Mouse (Mus musculus): Measurements from ENCODE around the gene Bco2. TPM values are rescaled to one million over a fixed set of nuclear protein-coding genes. Genes with fewer than 3 reads are reported as not detected.

The Bco2 gene
- polyA plus RNA-seq, 1 experiment from 2014 or later: 0.15 TPM

DNA sequence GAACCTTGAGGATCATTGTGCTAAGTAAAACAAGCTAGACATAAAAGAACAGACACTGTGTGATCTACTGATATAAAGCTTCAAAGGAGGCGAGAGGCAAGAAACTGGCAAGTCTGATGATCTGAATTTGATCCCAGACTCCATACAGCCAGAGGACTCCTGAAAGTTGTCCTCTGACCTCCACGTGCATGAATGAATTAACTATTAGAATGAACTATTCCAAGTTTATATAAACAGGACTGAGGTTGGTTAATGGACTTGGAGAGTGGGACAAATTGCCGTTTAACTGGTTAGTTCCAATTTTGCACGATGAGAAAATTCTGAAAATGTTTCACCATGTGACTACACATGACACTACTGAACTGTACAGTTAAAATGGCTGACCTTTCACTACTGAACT is 6.0 kb downstream of the Bco2 start:
- Histone ChIP-seq H3K9ac (ENCODE audit: low read depth, low read length) (no peak overlapping the region), H3K27ac (replicated peaks; ENCODE audit: low read depth, low read length) (no peak overlapping the region), H3K4me3 (ENCODE audit: low read depth, low read length) (no peak overlapping the region), H3K27me3 (replicated peaks; ENCODE audit: control insufficient read depth, insufficient read depth, low read length) (no peaks in the 10 kb centered on the region), H3K36me3 (ENCODE audit: control insufficient read depth, insufficient read depth, low read length) (no peaks in the 10 kb centered on the region), H3K9me3 (ENCODE audit: control insufficient read depth, low read length) (no peaks in the 10 kb centered on the region), H3K4me1 (ENCODE audit: control insufficient read depth, insufficient read depth, low read length) (no peaks in the 10 kb centered on the region), H3K4me2 (ENCODE audit: low read depth, low read length) (no peak overlapping the region)
- no peak for ATAC-seq (ENCODE audit: low read depth)
- WGBS: 75% methylated on average over 4 of the region's 4 CpGs
- no peak for DNase-seq (ENCODE audit: low spot score)

DNA sequence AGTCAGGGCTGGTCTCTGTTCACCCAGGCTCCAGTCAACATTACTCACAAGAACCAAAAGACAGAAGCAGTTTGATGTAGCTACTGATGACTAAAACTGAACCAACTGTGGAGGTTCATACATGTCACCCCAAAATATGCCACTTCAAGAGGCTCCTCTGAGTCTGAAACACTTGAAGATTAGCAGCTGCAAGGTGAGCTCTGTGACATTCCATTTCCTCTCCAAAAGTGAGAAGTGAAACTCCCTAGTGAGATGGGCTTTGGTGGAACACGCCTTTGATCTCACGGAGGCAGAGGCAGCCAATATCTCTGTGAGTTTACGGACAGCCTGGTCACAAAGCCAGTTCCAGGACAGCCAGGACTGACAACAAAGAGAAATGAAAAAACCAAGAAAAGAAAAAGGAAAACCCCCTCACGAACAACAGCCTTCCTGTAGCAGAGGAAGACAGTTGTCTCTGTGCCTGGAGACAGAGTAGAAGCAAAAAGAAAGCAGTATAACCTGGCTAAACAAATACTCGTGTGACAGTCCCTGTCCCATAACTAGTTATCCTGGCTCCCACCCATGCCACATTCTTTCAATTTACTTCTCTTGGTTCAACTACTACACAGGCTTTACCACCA is 7.0 kb downstream of the Bco2 start:
- Histone ChIP-seq H3K4me1 (ENCODE audit: control insufficient read depth, insufficient read depth, low read length) (no peaks in the 10 kb centered on the region), H3K9me3 (ENCODE audit: control insufficient read depth, low read length) (no peaks in the 10 kb centered on the region), H3K27me3 (replicated peaks; ENCODE audit: control insufficient read depth, insufficient read depth, low read length) (no peaks in the 10 kb centered on the region), H3K36me3 (ENCODE audit: control insufficient read depth, insufficient read depth, low read length) (no peaks in the 10 kb centered on the region), H3K27ac (replicated peaks; ENCODE audit: low read depth, low read length) (no peak overlapping the region), H3K9ac (ENCODE audit: low read depth, low read length) (no peak overlapping the region), H3K4me3 (ENCODE audit: low read depth, low read length) (no peak overlapping the region), H3K4me2 (ENCODE audit: low read depth, low read length) (no peak overlapping the region)
- DNase-seq (ENCODE audit: low spot score): no peak
- ATAC-seq (ENCODE audit: low read depth): no peak
- whole genome bisulfite sequencing: 54% methylated on average over 5 of the region's 5 CpGs

DNA sequence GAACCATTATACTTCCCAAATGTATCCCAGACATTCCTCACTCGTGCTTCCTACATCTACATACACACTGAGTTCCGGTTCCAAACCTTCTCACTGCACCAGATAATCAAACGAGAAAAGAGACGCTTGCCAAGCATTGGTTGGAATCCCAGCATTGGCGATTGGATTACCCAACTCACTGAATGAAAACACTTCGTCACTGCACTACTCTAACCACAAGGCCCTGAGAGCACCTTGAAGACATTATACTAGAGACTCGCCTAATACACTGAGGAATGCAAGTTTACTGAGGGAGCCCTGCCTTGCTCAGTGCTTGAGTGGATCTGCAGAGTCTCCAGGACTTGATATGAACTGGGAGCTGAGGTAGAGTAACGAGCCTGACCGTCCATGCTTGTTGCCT is 12.6 kb downstream of the Bco2 start:
- H3K27me3 ChIP-seq (replicated peaks; ENCODE audit: control insufficient read depth, insufficient read depth, low read length): no peaks in the 10 kb centered on the region
- DNase-seq (ENCODE audit: low spot score): peak; percentile 31
- no peaks in the 10 kb centered on the region for H3K9me3 ChIP-seq (ENCODE audit: control insufficient read depth, low read length)
- no peak overlapping the region for H3K9ac ChIP-seq (ENCODE audit: low read depth, low read length)
- H3K4me2 ChIP-seq (ENCODE audit: low read depth, low read length): no peak overlapping the region
- no peak for ATAC-seq (ENCODE audit: low read depth)
- WGBS: 63% methylated on average over 9 of the region's 9 CpGs
- H3K27ac ChIP-seq (replicated peaks; ENCODE audit: low read depth, low read length): no peak overlapping the region
- no peak overlapping the region for H3K4me3 ChIP-seq (ENCODE audit: low read depth, low read length)
- no peaks in the 10 kb centered on the region for H3K4me1 ChIP-seq (ENCODE audit: control insufficient read depth, insufficient read depth, low read length)
- H3K36me3 ChIP-seq (ENCODE audit: control insufficient read depth, insufficient read depth, low read length): no peaks in the 10 kb centered on the region

DNA sequence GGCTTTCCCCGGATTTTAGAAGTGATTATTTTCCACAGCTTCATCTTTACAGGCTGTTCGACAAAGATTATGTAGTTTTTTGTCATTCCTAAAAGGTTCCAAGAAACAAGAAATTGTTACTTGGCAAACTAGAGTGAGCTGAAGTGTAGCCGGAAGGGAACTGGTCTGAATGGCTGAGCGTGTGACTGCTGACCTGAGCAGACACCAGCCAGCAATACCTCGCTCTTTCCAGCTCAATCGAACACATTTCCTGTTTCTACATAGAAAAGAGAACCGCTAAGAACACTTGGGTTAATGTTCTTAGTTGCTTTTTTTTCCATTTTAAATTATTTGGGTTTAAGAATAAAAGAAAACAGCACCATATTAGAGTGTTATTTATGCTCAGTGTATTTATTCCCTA is 14.8 kb downstream of the Bco2 start:
- ATAC-seq (ENCODE audit: low read depth) (no peak), DNase-seq (ENCODE audit: low spot score) (no peak)
- no peak overlapping the region for H3K27ac ChIP-seq (replicated peaks; ENCODE audit: low read depth, low read length)
- H3K9me3 ChIP-seq (ENCODE audit: control insufficient read depth, low read length): no peaks in the 10 kb centered on the region
- no peak overlapping the region for H3K4me2 ChIP-seq (ENCODE audit: low read depth, low read length)
- no peak overlapping the region for H3K9ac ChIP-seq (ENCODE audit: low read depth, low read length)
- WGBS: 67% methylated on average over 7 of the region's 7 CpGs
- H3K36me3 ChIP-seq (ENCODE audit: control insufficient read depth, insufficient read depth, low read length): no peaks in the 10 kb centered on the region
- no peaks in the 10 kb centered on the region for H3K27me3 ChIP-seq (replicated peaks; ENCODE audit: control insufficient read depth, insufficient read depth, low read length)
- H3K4me3 ChIP-seq (ENCODE audit: low read depth, low read length): no peak overlapping the region
- no peaks in the 10 kb centered on the region for H3K4me1 ChIP-seq (ENCODE audit: control insufficient read depth, insufficient read depth, low read length)

DNA sequence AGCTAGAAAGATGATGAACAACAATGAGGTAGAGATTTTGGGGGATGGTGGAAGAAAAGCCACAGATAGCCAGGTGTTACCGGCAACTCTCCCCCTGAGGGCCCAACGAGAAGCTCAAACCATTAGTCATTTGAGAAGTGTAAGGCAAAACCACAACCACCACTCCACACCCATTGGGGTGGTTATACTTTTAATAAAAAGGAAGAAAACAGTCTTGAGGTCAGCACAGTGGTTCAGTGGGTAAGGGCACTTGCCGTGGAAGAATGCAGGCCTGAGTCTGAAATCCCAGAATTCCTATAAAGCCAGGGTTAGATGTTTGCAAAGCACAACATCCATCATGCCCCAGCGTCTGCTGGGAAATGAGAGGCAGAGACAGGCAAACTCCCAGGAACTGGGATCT is 17.7 kb downstream of the Bco2 start:
- ATAC-seq (ENCODE audit: low read depth): no peak
- WGBS: 60% methylated on average over 4 of the region's 4 CpGs

DNA sequence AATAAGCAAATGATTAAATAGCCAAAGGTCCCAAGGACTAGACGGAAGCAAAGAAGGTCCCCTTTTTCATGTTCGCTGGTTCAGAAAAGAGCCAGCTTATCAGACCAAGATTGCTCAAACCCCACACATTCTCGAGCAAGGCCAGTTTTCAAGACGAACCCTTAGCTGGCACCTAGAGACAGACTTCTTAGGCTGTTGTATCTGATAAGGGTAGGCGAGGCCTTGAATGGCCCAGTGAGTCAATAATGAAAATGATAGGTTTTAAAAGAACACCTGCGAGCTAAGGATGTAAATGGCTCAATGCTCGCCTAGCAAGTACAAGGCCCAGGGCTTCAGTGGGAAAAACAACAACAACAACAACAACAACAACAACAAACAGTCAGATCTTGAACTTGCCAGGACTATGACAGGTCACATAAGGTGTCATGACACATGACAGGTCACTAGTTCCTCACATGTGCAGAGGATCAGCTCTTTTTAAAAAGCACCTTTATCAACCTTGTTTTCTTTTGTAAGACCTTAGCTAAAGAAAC is 18.3 kb downstream of the Bco2 start:
- no peak for DNase-seq (ENCODE audit: low spot score)
- no peak for ATAC-seq (ENCODE audit: low read depth)
- Histone ChIP-seq H3K4me3 (ENCODE audit: low read depth, low read length) (no peak overlapping the region), H3K27ac (replicated peaks; ENCODE audit: low read depth, low read length) (no peak overlapping the region), H3K4me2 (ENCODE audit: low read depth, low read length) (no peak overlapping the region), H3K36me3 (ENCODE audit: control insufficient read depth, insufficient read depth, low read length) (no peaks in the 10 kb centered on the region), H3K9me3 (ENCODE audit: control insufficient read depth, low read length) (no peaks in the 10 kb centered on the region), H3K9ac (ENCODE audit: low read depth, low read length) (no peak overlapping the region), H3K4me1 (ENCODE audit: control insufficient read depth, insufficient read depth, low read length) (no peaks in the 10 kb centered on the region), H3K27me3 (replicated peaks; ENCODE audit: control insufficient read depth, insufficient read depth, low read length) (no peaks in the 10 kb centered on the region)
- 81% methylated on average over 7 of the region's 7 CpGs for WGBS

More for the DNA sequence above, 17.7 kb downstream of the Bco2 start:
- H3K4me2 ChIP-seq (ENCODE audit: low read depth, low read length): no peak overlapping the region
- H3K4me3 ChIP-seq (ENCODE audit: low read depth, low read length): no peak overlapping the region
- no peaks in the 10 kb centered on the region for H3K9me3 ChIP-seq (ENCODE audit: control insufficient read depth, low read length)
- H3K27me3 ChIP-seq (replicated peaks; ENCODE audit: control insufficient read depth, insufficient read depth, low read length): no peaks in the 10 kb centered on the region
- H3K9ac ChIP-seq (ENCODE audit: low read depth, low read length): no peak overlapping the region
- H3K4me1 ChIP-seq (ENCODE audit: control insufficient read depth, insufficient read depth, low read length): no peaks in the 10 kb centered on the region
- H3K27ac ChIP-seq (replicated peaks; ENCODE audit: low read depth, low read length): no peak overlapping the region
- H3K36me3 ChIP-seq (ENCODE audit: control insufficient read depth, insufficient read depth, low read length): no peaks in the 10 kb centered on the region
- no peak for DNase-seq (ENCODE audit: low spot score)

DNA sequence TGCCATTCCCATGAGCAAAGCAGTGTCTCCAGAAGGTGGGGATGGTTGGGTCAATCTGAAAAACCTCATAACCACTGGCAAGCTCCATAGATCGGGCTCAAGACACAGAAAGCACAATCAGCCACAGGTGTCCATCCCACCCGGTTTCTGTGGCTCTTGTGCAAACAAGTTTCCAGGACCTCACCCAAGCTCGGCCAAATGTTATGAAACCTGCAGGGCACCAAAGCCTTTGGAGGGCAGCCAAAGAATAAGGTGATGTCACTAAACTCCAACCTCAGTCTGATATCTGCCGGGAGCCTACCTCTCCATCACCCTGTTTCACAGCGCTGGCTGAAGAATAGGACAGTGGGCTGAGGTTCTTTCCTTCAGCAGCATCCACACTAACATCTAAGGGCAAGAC is 19.1 kb downstream of the Bco2 start:
- H3K4me2 ChIP-seq (ENCODE audit: low read depth, low read length): no peak overlapping the region
- no peak overlapping the region for H3K4me3 ChIP-seq (ENCODE audit: low read depth, low read length)
- ATAC-seq (ENCODE audit: low read depth) (no peak), DNase-seq (ENCODE audit: low spot score) (no peak)
- H3K36me3 ChIP-seq (ENCODE audit: control insufficient read depth, insufficient read depth, low read length): no peaks in the 10 kb centered on the region
- no peaks in the 10 kb centered on the region for H3K27me3 ChIP-seq (replicated peaks; ENCODE audit: control insufficient read depth, insufficient read depth, low read length)
- H3K4me1 ChIP-seq (ENCODE audit: control insufficient read depth, insufficient read depth, low read length): no peaks in the 10 kb centered on the region
- WGBS: 68% methylated on average over 5 of the region's 5 CpGs
- H3K9ac ChIP-seq (ENCODE audit: low read depth, low read length): no peak overlapping the region
- H3K27ac ChIP-seq (replicated peaks; ENCODE audit: low read depth, low read length): no peak overlapping the region
- H3K9me3 ChIP-seq (ENCODE audit: control insufficient read depth, low read length): no peaks in the 10 kb centered on the region

DNA sequence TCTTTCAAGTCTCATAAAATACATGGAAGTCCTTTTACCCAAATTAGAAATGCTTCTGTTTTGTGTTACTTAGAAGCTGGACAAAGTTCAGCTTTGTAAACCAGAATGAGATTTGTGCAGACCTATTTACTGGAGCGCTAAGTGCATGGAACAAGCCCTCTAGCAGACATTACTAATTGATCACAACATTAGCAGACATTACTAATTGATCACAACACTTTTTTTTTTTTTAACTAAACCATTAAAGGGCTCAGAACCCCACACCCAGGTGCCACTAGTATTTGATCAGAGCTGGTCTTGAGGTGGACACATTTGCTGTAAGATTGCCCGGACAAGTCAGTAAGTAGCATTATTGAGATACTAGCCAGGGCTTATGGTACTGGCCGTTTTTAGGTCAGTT is 21.2 kb downstream of the Bco2 start:
- DNase-seq (ENCODE audit: low spot score) (no peak), ATAC-seq (ENCODE audit: low read depth) (no peak)
- Histone ChIP-seq H3K4me3 (ENCODE audit: low read depth, low read length) (no peak overlapping the region), H3K9ac (ENCODE audit: low read depth, low read length) (no peak overlapping the region), H3K4me1 (ENCODE audit: control insufficient read depth, insufficient read depth, low read length) (no peaks in the 10 kb centered on the region), H3K36me3 (ENCODE audit: control insufficient read depth, insufficient read depth, low read length) (no peaks in the 10 kb centered on the region), H3K4me2 (ENCODE audit: low read depth, low read length) (no peak overlapping the region), H3K9me3 (ENCODE audit: control insufficient read depth, low read length) (no peaks in the 10 kb centered on the region), H3K27ac (replicated peaks; ENCODE audit: low read depth, low read length) (no peak overlapping the region), H3K27me3 (replicated peaks; ENCODE audit: control insufficient read depth, insufficient read depth, low read length) (no peaks in the 10 kb centered on the region)
- 71% methylated on average over 3 of the region's 3 CpGs for WGBS

DNA sequence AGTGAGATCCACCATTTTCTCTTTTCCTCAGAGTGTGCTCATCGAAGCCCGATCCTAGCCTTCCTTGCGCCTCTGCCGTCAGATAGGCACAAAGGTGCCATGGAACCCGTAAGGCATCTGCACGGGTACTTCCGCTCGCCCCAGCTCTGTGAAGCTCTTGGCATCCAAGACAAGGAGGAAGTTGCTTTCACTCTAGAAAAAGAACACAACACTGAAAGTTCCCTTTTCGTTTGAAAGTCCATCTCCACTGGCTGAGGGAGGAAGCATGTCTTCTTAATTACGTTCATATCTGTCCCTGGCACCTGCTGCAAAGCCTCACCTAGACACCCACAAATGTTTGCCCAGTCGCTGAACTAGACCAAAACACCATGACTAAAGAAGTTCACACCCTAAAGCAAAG is 21.7 kb downstream of the Bco2 start:
- 81% methylated on average over 11 of the region's 11 CpGs for WGBS
- no peaks in the 10 kb centered on the region for H3K4me1 ChIP-seq (ENCODE audit: control insufficient read depth, insufficient read depth, low read length)
- DNase-seq (ENCODE audit: low spot score) (no peak), ATAC-seq (ENCODE audit: low read depth) (no peak)
- no peak overlapping the region for H3K9ac ChIP-seq (ENCODE audit: low read depth, low read length)
- H3K27me3 ChIP-seq (replicated peaks; ENCODE audit: control insufficient read depth, insufficient read depth, low read length): no peaks in the 10 kb centered on the region
- no peaks in the 10 kb centered on the region for H3K36me3 ChIP-seq (ENCODE audit: control insufficient read depth, insufficient read depth, low read length)
- no peaks in the 10 kb centered on the region for H3K9me3 ChIP-seq (ENCODE audit: control insufficient read depth, low read length)
- H3K4me3 ChIP-seq (ENCODE audit: low read depth, low read length): no peak overlapping the region
- no peak overlapping the region for H3K4me2 ChIP-seq (ENCODE audit: low read depth, low read length)
- no peak overlapping the region for H3K27ac ChIP-seq (replicated peaks; ENCODE audit: low read depth, low read length)
